ENCODE assay signal across 9 mouse cellular contexts in the genomic region with DNA sequence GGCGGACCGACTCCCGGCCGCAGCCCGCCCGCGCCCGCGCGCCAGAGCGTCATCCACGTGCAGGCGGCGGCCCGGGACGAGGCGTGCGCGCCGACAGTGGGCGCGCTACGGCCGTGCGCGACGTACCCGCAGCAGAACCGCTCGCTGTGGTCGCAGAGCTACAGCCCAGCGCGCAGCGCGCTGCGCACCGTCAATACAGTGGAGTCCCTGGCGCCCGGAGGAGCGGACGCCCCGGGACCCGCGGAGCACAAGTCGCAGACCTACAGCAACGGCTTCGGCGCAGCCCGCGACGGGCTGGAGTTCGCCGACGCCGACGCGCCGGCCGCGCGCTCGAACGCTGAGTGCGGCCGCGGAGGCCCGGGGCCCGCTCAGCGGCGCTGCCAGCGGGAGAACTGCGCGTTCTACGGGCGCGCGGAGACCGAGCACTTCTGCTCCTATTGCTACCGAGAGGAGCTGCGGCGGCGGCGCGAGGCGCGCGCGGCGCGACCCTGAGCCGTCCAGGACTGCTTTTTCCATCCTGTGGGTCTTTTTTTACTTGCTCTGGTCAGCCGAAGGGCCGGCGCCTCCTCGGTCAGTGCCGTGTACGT.
DNase-seq lines count a peak whose midpoint lies in the region; ATAC-seq and TF ChIP-seq lines count a peak whose summit lies in the region.
"Had no signal": no experiment of that assay in that cellular context is flagged by ENCODE, and none has a peak within 500 bp of the region (broad histone marks: within the 10 kb centered on the region; RNA-seq: fewer than 3 reads in every experiment).

No protein-coding gene starts in this region.

- H3K27ac ChIP-seq in gastrocnemius, adult 2 months, result no peak overlapping the region
- H3K27ac ChIP-seq in testis, adult 2 months (ENCODE audit: control insufficient read depth, insufficient read depth, low read depth, low read length), result no peak overlapping the region
- H3K27ac ChIP-seq in hindbrain, embryonic 12.5 days, result no peak overlapping the region
- H3K27ac ChIP-seq in midbrain, embryonic 14.5 days (replicated peaks; ENCODE audit: low read depth, low read length), result 0 out of 2 replicates have a peak overlapping the region, but pooled peaks have one; percentile 9

- peak overlapping the region; percentile 77 for H3K4me2 ChIP-seq in hindbrain, embryonic 12.5 days (replicated peaks)
- peak overlapping the region; percentile 73 for H3K4me2 ChIP-seq in midbrain, embryonic 14.5 days (ENCODE audit: low read length)

- no peaks in the 10 kb centered on the region for H3K36me3 ChIP-seq in testis, adult 2 months (ENCODE audit: control insufficient read depth, insufficient read depth, low read length)
- no peaks in the 10 kb centered on the region for H3K36me3 ChIP-seq in hindbrain, embryonic 12.5 days
- no peaks in the 10 kb centered on the region for H3K36me3 ChIP-seq in midbrain, embryonic 14.5 days (ENCODE audit: control insufficient read depth, insufficient read depth, low read length)
- H3K36me3 ChIP-seq: G1E had no signal

- H3K9me3 ChIP-seq in hindbrain, embryonic 12.5 days (replicated peaks), result no peaks in the 10 kb centered on the region
- H3K9me3 ChIP-seq in midbrain, embryonic 14.5 days (ENCODE audit: control insufficient read depth, low read length), result no peaks in the 10 kb centered on the region

- intact Hi-C loops in gastrocnemius, adult 2 months (cut with DNase I), result loop anchor here (10.0 kb wide), 2 partner anchors 396 to 616 kb away; a partner anchor contains a TSS
- intact Hi-C loops in gastrocnemius, postnatal 36 days (cut with DNase I), result loop anchor here (10.0 kb wide), 1 partner anchor 986 kb away; no protein-coding TSS in a partner anchor

- H3K27me3 ChIP-seq in testis, adult 2 months (ENCODE audit: control insufficient read depth, insufficient read depth, low read length), result no peaks in the 10 kb centered on the region
- peaks cover 87% of the 10 kb centered on the region for H3K27me3 ChIP-seq in hindbrain, embryonic 12.5 days
- H3K27me3 ChIP-seq in midbrain, embryonic 14.5 days (ENCODE audit: control insufficient read depth, insufficient read depth, low read length), result peaks cover 73% of the 10 kb centered on the region

- peaks cover 23% of the 10 kb centered on the region for H3K4me1 ChIP-seq in testis, adult 2 months (ENCODE audit: control insufficient read depth, insufficient read depth, low read length)
- H3K4me1 ChIP-seq in hindbrain, embryonic 12.5 days, result peaks cover 33% of the 10 kb centered on the region
- H3K4me1 ChIP-seq in midbrain, embryonic 14.5 days (ENCODE audit: control insufficient read depth, insufficient read depth, low read length), result peaks cover 26% of the 10 kb centered on the region

- no peak for TF ChIP-seq POLR2A in testis, adult 2 months (IDR thresholded peaks at IDR 0.05; ENCODE audit: control insufficient read depth, low read depth, low read length)

- peak; percentile 23 for DNase-seq in gastrocnemius, adult 2 months
- DNase-seq in gastrocnemius, postnatal 36 days, result no peak
- no peak for DNase-seq in testis, postnatal 10 days (ENCODE audit: low spot score)
- peak; percentile 82 for DNase-seq in midbrain, embryonic 14.5 days
- no peak for DNase-seq in thymus, postnatal 25 days
- no peak for DNase-seq in urinary bladder, postnatal 4 days (ENCODE audit: low spot score in 2 of 2)

- H3K4me3 ChIP-seq in gastrocnemius, adult 2 months, result peak overlapping the region; percentile 56
- H3K4me3 ChIP-seq in testis, adult 2 months (ENCODE audit: control insufficient read depth, low read depth, low read length), result peak overlapping the region; percentile 77
- peak overlapping the region; percentile 50 for H3K4me3 ChIP-seq in hindbrain, embryonic 12.5 days
- H3K4me3 ChIP-seq in midbrain, embryonic 14.5 days (replicated peaks; ENCODE audit: low read depth, low read length), result peak overlapping the region; percentile 41

- TF ChIP-seq CTCF in gastrocnemius, adult 2 months (IDR thresholded peaks at IDR 0.05), result no peak
- no peak for TF ChIP-seq CTCF in testis, adult 2 months (IDR thresholded peaks at IDR 0.05; ENCODE audit: control insufficient read depth, insufficient read depth, insufficient replicate concordance, low read depth, low read length)

- under 1% methylated on average over 85 of the region's 97 CpGs for WGBS in hindbrain, embryonic 12.5 days
- WGBS in midbrain, embryonic 14.5 days, result under 1% methylated on average over 97 of the region's 97 CpGs

- peak overlapping the region; percentile 51 for H3K9ac ChIP-seq in hindbrain, embryonic 12.5 days
- H3K9ac ChIP-seq in midbrain, embryonic 14.5 days (replicated peaks; ENCODE audit: low read length), result peak overlapping the region; percentile 52; the same call in 1 of the 2 replicates

- peak; percentile 68 for ATAC-seq in hindbrain, embryonic 12.5 days (ENCODE audit: low FRiP score)
- peak; percentile 65 for ATAC-seq in midbrain, embryonic 14.5 days (ENCODE audit: low FRiP score, low TSS enrichment)

Comparison
In these comparisons a context has a peak if more than half of its experiments do, and no peak if none do; other contexts are left out.
1. DNase-seq: peak in gastrocnemius, adult 2 months (single experiment) and midbrain, embryonic 14.5 days (single experiment); none in gastrocnemius, postnatal 36 days (0 of 2), testis, postnatal 10 days (single experiment), thymus, postnatal 25 days (single experiment) and urinary bladder, postnatal 4 days (0 of 2).
2. Peak in every context shown above with its lines, with median percentiles within 50 percentile points of each other: H3K4me3 ChIP-seq.